Mouse (Mus musculus): ENCODE measurements around the gene Gm21992.

DNA sequence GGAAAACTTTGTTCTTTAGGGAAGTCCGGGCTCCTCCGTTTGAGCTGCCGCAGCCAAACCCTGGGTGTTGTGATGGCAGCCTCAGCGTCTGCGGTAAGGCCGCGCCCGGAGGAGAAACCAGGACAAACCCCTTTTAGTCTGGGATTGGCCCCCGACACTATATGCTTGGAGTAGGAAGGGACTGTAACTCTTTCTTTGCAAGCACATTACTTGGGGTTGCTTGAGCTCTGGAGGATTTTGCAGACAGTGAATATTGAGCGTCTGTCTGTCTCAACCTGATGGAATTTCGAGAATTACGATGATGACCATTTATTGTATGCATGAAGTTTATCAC lies 464 bp upstream of the Gm21992 start:
- TF ChIP-seq CTCF (IDR thresholded peaks at IDR 0.05; ENCODE audit: low read depth, low read length): no peak
- TF ChIP-seq POLR2A (IDR thresholded peaks at IDR 0.05; ENCODE audit: insufficient read depth, low read length): no peak
- no peak for TF ChIP-seq EP300 (IDR thresholded peaks at IDR 0.05; ENCODE audit: insufficient read depth, low read depth, low read length)

All from ES-Bruce4 (cell line).